Mouse (Mus musculus) kidney, postnatal 36 days (tissue): Measurements from ENCODE around the gene Shank3.

ENCODE experiments used
- DNase-seq, 2 experiments: peaks; one replicate each; pipeline ENCODE4 v3.0.0; 2021 to 2022; ENCODE audit warnings: mixed read lengths in 2 of 2

Gene Shank3

DNA sequence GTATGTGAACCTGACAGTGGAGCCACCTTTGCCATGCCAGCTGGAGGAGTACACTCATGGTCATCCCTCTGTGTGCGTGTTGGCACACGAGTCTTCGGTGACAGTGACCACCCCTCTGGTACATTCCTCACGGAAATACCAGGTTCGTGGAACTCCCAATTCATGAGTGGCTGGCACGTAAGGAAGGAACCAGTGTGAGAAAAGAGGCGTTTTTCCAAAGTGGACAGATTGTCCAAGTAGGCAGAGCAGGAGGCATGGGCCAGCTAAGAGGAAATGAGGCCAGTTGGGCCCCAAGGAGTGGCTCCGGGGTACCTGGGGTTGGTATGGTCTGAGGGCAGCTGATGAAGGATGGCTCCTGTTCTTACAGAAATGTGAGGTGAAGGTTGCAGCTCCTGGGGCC, 26.0 kb downstream of the Shank3 start:
- no peak for DNase-seq

DNA sequence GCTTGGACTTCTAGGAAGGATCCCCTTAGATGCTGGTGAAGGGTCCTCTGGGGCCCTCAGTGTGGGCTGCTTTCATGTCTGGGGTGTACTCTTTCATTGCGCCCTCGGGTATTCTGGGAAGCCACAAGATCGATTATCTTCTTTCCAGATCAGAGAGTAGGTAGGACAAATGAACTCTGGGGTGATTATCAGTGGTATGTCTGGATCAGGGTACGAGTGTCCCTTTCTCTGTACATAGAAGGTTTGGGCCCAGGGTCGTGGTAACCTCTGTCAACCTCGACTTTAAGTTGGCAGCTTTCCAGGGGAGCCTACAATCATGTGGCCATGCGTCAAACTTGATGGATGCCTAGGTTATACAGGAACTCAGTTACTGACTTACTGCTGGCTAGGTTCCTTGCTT, 26.5 kb downstream of the Shank3 start:
- DNase-seq, result peak in 1 of 2 experiments; percentile 30

DNA sequence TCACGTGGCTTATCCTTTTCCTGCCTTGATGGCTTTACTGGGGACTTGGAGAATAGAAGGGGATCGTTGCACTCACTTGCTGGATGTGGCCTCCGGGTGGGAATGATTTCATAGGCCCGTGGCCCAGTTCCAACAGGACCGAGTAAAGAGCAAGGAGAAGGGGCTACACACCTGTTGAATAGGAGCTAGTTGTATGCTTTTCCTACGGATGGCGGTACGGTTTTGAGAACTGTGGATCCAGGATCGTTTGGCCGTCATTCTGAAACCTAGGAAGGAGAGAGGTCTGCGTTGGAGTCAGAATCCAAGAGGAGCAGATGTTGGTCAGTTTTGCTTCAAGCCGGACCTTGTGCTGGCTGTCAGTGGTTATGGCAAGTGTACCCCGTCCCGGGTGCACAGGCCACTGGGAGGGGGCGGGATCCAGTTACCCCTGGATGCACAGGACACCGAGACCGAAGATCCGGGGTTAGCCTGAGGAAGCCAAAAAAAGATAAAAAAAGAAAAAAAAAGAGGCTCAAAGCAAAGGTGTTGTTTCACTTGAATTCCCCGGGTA, 27.4 kb downstream of the Shank3 start:
- no peak for DNase-seq

DNA sequence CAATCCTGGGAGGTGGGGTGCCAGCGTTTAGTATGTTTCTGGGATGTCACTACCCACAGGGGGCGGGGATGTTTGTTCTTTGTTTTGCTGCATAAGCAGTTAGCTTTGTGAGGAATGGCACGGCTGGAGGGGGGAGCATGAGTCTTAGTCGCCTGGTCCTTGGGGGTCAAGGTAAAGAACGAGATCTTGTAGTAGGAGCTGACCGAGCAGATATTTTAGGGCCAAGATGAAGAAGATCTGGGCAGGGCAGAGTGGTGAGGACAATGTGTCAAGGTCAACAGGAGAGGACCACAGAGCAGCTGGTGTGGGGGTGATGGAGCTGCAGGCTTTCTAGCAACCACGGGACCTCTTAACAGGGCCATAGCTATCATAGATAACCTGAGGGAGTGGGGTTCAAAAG, 28.0 kb downstream of the Shank3 start:
- DNase-seq, result no peak

DNA sequence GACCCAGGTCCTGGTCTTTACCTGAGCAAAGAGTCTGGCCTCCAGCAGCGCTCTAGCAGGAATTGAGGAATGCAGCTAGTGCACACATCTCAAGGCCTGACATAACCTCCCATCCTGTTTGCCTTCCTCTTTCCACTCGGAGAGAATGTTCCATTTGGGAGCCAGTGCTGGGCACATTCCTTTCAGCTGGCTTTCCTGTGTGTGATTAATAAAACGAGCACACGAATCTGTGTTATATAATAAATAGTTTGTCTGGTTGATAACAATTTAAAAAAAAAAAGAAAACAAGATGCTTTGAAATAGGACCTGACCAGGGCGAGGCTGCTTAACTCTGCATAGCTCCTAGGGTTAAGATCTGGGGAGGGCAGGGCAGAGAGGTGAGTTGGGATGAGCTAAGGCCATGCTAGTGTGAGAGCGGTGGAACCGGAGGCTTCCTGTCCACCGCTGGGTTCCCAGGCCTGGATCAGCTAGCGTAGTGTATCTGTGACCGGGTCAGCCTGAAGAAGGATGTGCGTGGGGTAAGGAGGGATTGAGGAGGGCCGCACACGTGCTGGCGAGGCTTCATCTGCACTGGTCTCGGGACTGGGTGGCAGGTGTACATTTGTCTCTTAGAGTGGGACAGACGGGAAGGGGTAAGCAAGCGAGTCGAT, 28.9 kb downstream of the Shank3 start:
- DNase-seq, result no peak

DNA sequence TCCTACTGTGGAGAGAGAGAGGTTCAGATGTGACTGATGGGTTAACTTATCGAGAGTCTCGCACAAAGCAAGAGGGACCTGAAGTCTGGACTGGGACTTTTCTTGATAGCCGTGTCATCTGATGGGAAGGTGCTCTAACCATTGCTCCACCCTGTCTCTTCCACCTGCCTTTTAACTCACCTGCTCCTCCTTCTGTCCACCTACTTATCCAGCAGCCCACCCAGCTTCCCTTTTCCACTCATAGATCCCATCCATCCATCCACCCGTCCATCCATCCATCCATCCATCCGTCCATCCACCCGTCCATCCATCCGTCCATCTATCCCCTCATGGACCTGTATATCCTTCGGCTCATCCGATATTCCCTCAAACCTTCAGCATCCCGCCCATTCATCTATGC, 29.5 kb downstream of the Shank3 start:
- DNase-seq, result no peak

DNA sequence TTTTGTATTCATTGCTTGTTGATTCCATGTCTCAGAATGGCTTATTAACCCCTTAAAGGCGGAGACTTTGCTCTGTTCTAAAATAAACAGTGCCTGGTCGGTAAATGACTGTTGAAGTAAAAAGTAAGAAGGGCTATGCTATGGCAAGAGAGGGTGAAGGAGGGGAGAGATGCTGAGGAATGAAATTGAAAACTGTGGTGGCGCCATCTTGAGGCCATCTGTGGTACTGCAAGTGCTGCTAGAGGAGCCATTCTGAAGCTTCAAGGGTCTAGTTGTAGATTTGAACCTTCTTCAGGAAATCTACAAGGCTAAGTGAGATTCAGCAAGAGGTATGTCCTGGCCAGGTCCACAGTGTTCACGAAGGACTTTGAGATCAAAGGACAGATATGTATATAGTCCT, 30.9 kb downstream of the Shank3 start:
- peak; percentile 20 to 81 for DNase-seq

DNA sequence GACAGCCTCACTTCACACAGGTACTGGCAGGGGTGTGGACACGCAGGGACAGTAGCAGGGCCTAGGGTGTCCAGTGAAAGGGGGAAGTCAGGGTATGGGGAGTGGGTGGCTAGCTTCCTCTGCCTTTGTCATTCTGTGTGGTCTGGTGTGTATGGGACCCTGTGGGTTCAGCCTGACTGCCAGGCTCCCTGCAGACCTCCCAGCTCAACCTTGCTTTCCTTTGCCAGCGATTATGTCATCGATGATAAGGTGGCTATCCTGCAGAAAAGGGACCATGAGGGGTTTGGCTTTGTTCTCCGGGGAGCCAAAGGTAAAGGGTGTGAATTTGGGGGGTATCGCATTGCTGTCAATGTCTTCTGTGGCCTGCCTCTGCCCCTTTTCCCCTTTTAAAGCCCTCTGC, 32.0 kb downstream of the Shank3 start:
- DNase-seq, result no peak

DNA sequence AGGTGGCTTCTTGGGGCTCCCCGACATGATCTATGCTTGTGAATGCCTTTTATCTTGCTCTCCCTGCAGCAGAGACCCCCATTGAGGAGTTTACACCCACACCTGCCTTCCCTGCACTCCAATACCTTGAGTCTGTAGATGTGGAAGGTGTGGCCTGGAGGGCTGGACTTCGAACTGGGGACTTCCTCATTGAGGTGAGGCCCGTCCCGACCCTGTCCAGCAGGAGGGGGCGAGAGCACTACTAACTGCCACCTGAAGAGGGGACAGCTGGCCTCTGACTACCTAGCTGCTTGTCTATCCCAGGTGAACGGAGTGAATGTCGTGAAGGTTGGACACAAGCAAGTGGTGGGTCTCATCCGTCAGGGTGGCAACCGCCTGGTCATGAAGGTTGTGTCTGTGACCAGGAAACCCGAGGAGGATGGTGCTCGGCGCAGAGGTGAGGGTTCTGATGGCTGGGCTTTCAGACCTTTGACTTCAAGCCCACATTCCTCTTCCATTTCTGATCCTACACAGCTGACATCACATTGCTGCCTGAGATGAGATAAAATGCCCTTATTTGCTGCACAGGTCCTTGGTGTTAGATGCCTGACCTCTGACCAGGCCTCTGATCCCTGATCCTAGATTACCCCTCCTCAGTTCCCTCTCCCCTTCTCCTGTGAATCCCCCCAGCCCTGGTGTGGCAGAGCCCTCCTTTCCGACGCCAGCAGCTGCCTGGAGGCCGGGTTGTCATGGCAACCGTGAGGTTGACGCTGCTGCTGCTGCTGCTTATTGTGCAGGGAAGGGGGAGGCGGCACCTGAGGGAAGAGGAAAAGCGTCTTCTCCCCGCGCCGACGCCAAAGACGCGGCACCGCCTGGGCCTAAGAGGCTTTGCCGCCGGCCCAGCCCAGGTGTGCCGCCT, 32.9 kb downstream of the Shank3 start:
- no peak for DNase-seq

DNA sequence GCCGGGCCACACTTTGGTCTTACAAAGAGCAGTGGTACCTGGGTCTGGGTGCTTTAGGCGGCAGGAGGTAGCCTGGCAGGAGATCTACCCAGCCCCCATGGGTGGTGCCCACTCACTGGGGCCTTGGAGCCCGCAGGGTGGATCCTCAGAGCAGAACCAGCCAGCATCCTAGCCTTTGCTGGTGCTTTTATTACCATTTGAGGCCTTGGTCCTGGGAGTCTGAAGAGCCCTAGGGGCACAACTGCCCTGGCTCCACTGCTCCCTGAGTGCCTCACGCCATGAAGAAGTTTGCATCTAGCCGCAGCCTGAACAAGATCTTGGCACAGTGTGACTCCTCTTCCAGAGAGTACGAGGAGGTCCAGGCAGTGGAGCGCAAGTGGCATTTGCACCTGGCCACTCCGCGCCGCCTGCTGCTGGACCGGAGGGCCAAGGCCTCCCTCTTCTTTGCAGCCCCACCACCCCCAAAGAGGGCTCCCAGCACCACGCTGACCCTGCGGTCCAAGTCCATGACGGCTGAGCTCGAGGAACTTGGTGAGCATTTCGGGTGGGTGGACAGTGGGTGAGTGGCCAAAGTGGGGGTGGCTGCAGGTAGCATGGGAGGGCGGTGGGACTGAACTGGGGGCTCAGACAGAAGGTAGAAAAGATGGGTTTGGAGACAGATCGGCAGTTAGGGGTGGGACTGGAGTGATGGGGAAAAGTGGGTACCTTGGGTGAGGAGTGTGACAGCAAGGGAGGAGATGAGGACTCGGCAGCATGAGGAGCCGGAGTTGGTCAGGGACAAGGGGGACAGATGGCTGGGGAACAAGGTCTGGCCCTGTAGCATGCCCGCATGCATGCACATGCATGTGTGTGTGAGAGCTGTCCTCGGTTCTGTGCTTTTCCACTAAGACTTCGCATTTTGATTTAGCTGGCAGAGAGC, 33.8 kb downstream of the Shank3 start:
- DNase-seq, result no peak

DNA sequence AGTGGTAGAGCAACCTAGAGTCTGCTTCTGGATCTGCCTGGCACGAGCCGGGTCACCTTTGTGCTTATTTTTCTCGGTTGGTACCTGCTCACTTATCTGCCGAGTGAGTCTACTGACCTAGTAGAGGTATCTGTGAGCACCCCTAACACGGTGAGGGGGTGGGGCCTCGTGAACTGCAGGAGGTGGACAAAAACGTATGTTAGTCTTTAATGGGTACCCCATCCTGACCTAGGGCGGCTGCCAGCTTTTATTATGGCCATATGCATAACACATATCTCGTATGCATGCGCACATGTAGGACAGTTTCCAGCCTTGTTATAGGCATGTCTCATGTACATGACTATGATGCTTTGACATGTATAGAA, 34.4 kb downstream of the Shank3 start:
- DNase-seq, result no peak

DNA sequence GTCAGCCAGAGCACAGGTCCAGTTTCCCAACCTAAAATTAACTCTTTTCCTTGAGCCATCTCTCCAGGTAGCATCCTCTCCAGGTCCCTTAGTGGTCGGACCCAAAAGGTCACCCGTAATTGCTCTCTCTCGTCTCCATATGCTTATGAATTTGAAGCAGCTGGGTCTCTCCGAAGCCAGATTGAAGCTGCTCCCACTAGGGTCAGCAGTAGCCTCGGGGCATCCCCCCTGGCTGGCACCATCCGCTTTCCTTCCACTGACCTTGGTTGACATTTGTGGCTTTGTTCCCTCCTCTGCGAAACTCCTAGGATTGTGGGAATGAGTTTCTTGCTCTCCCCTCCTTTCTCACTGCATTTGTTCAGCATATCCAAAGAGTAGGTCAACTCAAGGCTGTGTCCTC, 44.7 kb downstream of the Shank3 start:
- no peak for DNase-seq

DNA sequence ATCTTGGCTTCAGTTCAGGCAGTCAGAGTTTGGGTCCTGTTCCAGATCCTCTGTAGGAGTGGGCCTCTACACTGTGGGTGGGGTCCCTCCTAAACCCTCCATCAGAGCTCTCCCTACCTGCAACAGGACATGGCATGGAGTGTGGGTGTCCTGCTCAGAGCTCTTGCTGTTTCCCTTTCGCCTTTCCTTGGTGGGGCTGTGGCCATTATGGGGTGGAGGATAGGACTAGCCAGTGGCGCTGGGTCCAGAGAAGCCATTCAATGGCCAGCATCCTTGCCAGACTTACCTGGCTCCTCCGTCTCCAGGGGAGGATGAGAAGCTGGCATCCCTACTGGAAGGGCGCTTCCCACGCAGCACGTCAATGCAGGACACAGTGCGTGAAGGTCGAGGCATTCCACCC, 47.9 kb downstream of the Shank3 start:
- no peak for DNase-seq

DNA sequence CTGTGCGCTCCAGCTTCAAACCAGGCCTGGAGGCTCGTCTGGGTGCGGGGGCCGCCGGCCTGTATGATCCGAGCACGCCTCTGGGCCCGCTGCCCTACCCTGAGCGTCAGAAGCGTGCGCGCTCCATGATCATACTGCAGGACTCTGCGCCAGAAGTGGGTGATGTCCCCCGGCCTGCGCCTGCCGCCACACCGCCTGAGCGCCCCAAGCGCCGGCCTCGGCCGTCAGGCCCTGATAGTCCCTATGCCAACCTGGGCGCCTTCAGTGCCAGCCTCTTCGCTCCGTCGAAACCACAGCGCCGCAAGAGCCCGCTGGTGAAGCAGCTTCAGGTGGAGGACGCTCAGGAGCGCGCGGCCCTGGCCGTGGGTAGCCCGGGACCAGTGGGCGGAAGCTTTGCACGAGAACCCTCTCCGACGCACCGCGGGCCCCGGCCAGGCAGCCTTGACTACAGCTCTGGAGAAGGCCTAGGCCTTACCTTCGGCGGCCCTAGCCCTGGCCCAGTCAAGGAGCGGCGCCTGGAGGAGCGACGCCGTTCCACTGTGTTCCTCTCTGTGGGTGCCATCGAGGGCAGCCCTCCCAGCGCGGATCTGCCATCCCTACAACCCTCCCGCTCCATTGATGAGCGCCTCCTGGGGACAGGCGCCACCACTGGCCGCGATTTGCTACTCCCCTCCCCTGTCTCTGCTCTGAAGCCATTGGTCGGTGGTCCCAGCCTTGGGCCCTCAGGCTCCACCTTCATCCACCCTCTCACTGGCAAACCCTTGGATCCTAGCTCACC, 48.6 kb downstream of the Shank3 start:
- no peak for DNase-seq

DNA sequence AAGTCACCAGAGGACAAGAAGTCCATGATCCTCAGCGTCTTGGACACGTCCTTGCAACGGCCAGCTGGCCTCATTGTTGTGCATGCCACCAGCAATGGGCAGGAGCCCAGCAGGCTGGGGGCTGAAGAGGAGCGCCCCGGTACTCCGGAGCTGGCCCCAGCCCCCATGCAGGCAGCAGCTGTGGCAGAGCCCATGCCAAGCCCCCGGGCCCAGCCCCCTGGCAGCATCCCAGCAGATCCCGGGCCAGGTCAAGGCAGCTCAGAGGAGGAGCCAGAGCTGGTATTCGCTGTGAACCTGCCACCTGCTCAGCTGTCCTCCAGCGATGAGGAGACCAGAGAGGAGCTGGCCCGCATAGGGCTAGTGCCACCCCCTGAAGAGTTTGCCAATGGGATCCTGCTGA, 49.4 kb downstream of the Shank3 start:
- no peak for DNase-seq

DNA sequence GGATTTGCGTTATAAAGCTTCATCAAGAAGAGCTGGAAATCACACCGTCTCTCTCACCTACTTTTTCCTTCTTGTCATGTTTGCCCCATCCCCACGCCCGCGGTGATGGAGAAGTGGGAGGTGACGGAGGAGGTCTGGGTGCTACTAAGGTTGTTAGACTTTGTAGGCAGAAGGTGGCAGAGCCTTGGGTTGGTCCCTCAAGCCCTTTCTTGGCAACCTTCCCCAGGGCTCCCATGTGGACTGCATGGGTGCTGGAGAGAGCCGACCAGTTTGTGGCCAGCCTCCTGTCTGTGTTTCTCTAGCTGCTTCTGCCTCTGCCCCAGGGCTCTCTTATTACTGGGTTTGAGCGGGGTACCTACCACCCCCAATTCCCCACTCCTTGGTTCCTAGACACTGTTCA, 51.1 kb downstream of the Shank3 start:
- DNase-seq, result no peak

DNA sequence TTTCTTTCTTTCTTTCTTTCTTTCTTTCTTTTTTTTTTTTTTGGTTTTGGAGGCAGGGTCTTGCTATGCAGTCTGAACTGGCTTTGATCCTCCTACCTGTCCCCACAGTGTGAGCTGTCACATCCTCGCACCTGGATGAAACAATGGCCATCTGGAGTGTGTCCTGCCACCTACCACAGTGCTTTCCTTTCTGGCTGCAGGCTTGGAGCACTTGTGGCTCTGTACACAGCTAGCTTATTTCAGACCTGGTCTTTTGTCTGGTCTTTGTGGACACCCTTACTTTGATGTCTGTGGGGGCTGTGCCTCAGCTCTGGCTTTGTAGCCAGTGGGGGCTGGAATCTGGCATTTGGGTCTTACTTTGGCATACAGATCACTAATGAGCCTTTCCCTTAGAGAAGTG, 52.3 kb downstream of the Shank3 start:
- no peak for DNase-seq

DNA sequence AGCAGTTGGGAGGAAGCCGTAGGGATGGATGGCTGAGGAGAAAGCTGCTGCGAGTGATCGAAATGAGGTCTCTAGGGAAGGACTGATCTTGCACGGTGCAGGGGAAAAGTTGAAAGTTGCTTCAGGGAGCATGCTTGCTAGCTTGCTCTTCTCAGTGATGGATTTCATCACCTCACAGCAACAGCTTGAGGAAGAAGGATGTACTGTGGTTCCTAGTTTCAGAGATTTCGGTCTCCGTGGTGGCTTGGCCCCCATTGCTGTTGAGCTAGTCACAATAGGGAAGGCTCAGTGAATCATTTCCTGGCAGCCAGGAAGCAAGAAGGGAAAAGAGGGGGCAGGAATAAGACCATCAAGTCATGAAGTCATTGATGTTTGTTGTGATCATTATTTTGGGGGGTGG, 56.2 kb downstream of the Shank3 start:
- no peak for DNase-seq

DNA sequence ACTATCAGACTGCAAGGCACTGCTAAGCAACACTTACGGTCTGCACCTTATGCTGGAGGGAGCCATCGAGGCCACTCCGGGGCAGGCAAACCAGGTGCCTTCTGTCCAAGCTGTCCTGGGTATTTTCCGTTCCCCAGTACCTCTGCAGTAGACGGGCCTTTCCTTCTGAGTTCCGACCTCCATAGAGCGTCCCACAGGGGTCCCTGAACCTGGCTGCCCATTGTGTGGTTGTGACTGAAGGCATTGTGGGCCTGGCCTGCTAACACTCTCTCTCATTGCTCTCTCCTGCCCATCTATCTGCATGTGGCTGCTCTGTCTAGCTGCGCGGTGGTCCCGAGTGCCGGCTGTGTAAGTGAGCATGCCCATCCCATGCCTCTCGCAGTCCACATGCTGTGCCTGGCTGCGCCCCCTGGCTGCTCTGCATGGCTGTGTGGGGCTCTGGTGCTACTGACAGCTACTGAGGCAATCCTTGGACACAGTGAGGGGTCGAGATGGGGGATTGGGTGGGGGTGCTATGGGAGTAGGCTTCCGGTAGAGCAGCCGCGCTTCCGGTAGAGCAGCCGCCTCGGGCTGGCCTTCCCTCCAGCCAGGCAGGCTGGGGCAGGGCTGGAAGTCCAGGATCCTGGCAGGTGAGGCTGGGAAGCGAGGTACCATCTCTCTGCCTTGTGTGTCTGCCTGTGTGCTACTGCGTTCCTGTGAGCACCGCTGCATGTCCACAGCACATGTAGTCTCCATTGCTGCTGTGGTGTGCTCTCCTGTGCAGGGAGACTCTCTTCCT, 57.2 kb downstream of the Shank3 start:
- DNase-seq, result peak; percentile 18 to 23

DNA sequence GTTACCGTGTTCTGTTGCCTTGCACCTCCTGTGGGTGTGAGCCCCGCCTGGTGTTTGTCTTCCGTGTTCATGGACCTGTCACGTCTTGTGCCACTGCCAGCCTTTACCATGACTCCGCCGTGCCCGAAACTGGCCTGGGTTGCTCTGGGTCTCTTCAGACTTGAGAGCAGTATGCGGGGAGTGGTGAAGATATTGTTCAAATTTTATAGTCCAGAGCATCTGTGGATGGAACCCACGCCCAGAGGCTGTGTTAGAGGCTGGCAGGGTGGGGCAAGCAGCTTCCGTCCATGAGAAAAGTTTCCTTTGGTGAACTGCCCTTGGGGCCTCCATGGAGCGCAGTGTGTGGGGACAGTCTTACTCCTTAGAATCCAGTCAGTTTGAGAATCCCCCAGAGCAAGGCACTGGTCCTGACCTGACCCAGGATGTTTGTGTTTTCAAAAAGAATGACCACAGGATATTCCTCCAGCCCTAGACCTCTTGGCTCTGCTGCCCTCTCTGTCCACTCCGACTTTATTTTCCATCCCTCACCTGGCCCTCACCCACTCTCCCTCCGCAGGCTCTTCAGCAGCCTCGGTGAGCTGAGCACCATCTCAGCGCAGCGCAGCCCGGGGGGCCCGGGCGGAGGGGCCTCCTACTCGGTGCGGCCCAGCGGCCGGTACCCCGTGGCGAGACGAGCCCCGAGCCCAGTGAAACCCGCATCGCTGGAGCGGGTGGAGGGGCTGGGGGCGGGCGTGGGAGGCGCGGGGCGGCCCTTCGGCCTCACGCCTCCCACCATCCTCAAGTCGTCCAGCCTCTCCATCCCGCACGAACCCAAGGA, 58.0 kb downstream of the Shank3 start:
- no peak for DNase-seq

DNA sequence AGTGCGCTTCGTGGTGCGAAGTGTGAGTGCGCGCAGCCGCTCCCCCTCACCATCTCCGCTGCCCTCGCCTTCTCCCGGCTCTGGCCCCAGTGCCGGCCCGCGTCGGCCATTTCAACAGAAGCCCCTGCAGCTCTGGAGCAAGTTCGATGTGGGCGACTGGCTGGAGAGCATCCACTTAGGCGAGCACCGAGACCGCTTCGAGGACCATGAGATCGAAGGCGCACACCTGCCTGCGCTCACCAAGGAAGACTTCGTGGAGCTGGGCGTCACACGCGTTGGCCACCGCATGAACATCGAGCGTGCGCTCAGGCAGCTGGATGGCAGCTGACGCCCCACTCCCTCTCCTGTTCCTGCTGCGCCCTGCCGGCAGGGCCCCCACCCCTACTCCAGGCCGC, 58.6 kb downstream of the Shank3 start:
- no peak for DNase-seq
